ENCODE assay signal across 21 mouse cellular contexts in the genomic region with DNA sequence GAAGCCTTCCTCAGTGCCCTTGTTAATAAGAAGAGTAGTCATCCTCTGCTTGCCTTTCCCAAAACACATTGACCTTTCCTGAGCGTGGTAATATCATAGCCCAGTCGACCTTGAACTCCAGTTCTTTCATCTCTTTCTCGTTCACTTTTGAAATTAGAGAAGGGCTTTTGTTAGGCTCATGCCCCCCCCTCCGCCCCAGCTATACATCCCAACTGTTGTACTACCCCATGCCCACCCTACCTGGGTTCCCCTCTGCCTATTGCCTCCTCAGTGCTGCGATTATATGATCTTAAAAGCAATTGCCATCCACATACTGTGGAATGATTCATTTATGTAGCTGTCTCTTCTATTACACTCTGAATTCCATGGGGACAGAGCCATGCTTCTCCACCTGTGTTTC.
"Had no signal": no experiment of that assay in that cellular context is flagged by ENCODE, and none has a peak within 500 bp of the region (broad histone marks: within the 10 kb centered on the region; RNA-seq: fewer than 3 reads in every experiment).

No protein-coding gene starts in this region.

- H3K27me3 ChIP-seq: lung, embryonic 15.5 days; midbrain, embryonic 12.5 days; neural tube, embryonic 13.5 days; neural tube, embryonic 15.5 days had no signal

- H3K27ac ChIP-seq: lung, embryonic 15.5 days; midbrain, embryonic 10.5 days; midbrain, embryonic 12.5 days; neural tube, embryonic 13.5 days; neural tube, embryonic 15.5 days had no signal

- H3K4me2 ChIP-seq: lung, embryonic 15.5 days; midbrain, embryonic 12.5 days; neural tube, embryonic 13.5 days; neural tube, embryonic 15.5 days had no signal

- H3K4me3 ChIP-seq: lung, embryonic 15.5 days; midbrain, embryonic 10.5 days; midbrain, embryonic 12.5 days; myocyte; neural tube, embryonic 13.5 days; neural tube, embryonic 15.5 days had no signal

- ATAC-seq: liver, postnatal 0 days; lung, postnatal 0 days; midbrain, embryonic 16.5 days had no signal

- DNase-seq: liver, postnatal 0 days; lung, adult 2 months; lung, postnatal 14 days; lung, postnatal 36 days; midbrain, embryonic 14.5 days; retina, postnatal 1 day; right cerebral cortex, adult 18-20 months; right cerebral cortex, postnatal 25 days; right cerebral cortex, postnatal 4 days; spleen, adult 18-20 months; thymus, adult 18-20 months; thymus, postnatal 14 days; thymus, postnatal 36 days had no signal

- H3K4me1 ChIP-seq: lung, embryonic 15.5 days; midbrain, embryonic 10.5 days; midbrain, embryonic 12.5 days; neural tube, embryonic 13.5 days had no signal

- H3K9ac ChIP-seq: liver, postnatal 0 days; lung, embryonic 15.5 days; midbrain, embryonic 12.5 days; neural tube, embryonic 13.5 days; neural tube, embryonic 15.5 days had no signal

- H3K9me3 ChIP-seq: lung, embryonic 15.5 days; midbrain, embryonic 10.5 days; midbrain, embryonic 12.5 days; neural tube, embryonic 13.5 days; neural tube, embryonic 15.5 days had no signal

- H3K36me3 ChIP-seq: lung, embryonic 15.5 days; midbrain, embryonic 10.5 days; midbrain, embryonic 12.5 days; neural tube, embryonic 13.5 days; neural tube, embryonic 15.5 days had no signal
